Mouse (Mus musculus): ENCODE measurements at regions not wholly inside any gene's neighbourhood (a gene's known extent, or its start where the extent isn't known, plus 50 kb on each side); places are given as distances from the start of the nearest gene placed in this dataset.

DNA sequence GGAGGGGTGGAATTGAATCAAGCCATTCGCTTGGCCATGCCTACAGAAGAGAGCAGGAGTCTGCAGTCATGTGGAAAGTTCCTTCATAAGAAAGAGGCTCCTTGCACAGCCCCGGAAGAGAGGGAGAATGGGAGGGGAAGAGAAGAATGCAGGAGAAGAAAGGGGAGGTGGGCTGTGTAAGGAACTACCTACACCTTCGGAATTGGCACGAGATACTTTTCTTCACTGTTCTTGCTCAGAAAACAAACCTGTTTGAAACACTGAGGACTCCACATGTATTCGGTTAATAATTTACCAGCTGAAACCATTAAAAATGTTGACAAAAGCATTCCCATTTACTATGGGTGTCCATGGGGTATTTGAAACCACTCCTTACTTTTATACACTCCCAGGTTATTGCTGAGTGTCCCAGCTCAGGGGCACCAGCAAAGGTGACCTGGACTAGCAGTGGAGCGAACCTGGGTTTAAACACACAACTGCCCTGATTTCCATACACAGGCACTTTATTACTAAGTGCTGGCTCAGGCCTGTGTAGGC lies 153.4 kb upstream of the Cited2 start:
- H3K9ac ChIP-seq: no peak overlapping the region
- 0 out of 2 replicates have a peak, but pooled peaks cover under 1% of the 10 kb centered on the region for H3K4me1 ChIP-seq
- H3K27ac ChIP-seq: peak overlapping the region; percentile 72
- H3K27me3 ChIP-seq: 0 out of 2 replicates have a peak, but pooled peaks cover 4% of the 10 kb centered on the region
- no peaks in the 10 kb centered on the region for H3K36me3 ChIP-seq
- 66% methylated on average over 6 of the region's 6 CpGs for WGBS
- peak; percentile 93 for ATAC-seq (replicated peaks; ENCODE audit: low FRiP score)
- 0 out of 2 replicates have a peak overlapping the region, but pooled peaks have one; percentile 10 for H3K4me2 ChIP-seq
- no peaks in the 10 kb centered on the region for H3K9me3 ChIP-seq (replicated peaks)
- H3K4me3 ChIP-seq (replicated peaks): no peak overlapping the region

DNA sequence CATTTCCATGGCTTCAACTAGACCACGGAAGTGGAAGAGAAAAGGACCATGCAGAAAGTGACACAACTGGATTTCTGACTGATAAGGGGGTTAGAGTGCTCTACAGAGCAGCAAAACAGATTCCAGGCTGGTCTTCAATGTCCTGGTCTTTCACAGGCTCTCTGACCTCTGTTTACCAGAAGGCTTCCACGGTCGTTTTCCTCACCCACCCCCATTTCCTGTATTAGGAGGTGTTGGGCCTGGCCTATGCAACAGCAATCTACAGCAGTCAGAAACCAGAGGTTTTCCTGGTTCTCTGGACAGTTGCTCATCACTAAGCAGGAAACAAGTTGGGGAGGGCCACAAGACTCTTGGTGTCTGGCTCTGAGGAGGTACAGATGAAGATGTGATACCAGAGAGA lies 148.1 kb upstream of the Cited2 start:
- Histone ChIP-seq H3K9ac (no peak overlapping the region), H3K9me3 (replicated peaks) (no peaks in the 10 kb centered on the region), H3K4me2 (no peak overlapping the region), H3K36me3 (no peaks in the 10 kb centered on the region), H3K4me1 (peaks cover 16% of the 10 kb centered on the region), H3K27me3 (no peaks in the 10 kb centered on the region), H3K4me3 (replicated peaks) (no peak overlapping the region), H3K27ac (peak overlapping the region; percentile 80; the same call in 1 of the 2 replicates)
- ATAC-seq (replicated peaks; ENCODE audit: low FRiP score): no peak
- 36% methylated on average over 3 of the region's 3 CpGs for WGBS

DNA sequence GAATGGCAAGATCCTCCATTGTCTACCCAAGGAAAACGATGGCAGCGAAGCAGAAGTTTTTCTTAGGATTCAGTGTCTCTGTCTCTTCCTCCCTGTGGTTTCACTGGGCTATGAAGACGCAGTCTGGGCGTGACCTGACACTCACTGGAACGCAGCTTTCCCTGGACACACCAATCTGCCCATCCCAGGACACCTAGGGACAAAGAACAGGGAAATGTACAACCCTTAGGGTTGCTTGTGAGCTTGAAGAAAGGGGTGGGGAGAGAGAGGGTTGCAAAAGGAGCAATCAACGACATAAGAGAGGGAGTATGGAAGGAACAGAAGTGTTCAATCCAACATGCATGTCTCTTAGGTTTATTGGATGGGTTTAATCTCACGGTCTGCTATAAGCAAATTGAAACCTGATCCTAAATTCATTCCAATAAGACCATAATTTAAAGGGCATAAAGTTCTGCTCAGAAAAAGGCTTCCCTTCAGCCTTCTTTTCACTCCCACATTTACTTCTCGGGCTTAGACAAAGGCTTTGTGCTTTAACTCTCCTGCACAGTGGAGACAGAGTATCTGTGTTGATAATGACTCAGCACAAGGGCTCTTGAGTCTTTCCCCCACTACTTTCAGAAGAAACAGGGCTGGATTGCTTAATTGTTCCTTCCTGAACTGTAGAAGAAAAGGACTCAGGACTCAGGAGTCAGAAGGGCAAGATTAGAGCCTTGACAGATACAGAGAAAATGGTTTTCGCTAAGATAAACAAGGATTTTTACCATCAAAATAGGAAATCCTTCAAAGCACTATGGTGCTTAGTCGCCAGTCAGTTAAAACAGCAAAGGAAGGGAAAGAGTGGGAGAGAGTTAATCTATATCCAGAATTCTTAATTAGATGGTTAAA lies 147.3 kb upstream of the Cited2 start:
- whole genome bisulfite sequencing: 53% methylated on average over 10 of the region's 10 CpGs
- peak; percentile 70; the same call in 1 of the 2 replicates for ATAC-seq (replicated peaks; ENCODE audit: low FRiP score)
- H3K4me3 ChIP-seq (replicated peaks): no peak overlapping the region
- H3K27me3 ChIP-seq: no peaks in the 10 kb centered on the region
- no peak overlapping the region for H3K4me2 ChIP-seq
- H3K36me3 ChIP-seq: no peaks in the 10 kb centered on the region
- H3K9me3 ChIP-seq (replicated peaks): no peaks in the 10 kb centered on the region
- peak overlapping the region; percentile 80 for H3K27ac ChIP-seq
- H3K9ac ChIP-seq: no peak overlapping the region
- peaks cover 16% of the 10 kb centered on the region for H3K4me1 ChIP-seq

DNA sequence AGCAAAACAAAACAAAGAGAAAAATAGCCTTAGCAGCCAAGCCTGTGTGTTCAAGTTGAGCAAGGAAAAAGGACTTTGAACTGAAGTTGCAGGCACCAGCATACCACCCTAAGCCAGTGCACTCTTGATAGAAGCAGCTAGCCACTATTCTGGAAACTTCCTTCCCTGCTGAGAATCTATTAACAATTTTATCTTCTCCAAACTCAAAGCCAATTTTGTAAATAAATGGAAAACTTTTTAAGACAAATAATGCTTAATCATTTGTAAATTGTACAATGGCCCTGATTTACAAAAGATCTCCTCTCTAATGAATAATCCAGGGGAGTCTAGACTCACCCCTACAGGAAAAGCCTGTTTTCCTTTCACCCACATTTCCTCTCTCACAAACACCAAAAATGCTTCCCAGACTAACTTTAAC lies 146.7 kb upstream of the Cited2 start:
- peak overlapping the region; percentile 80 for H3K27ac ChIP-seq
- H3K36me3 ChIP-seq: no peaks in the 10 kb centered on the region
- peak; percentile 82 for ATAC-seq (replicated peaks; ENCODE audit: low FRiP score)
- no peak overlapping the region for H3K4me2 ChIP-seq
- H3K9me3 ChIP-seq (replicated peaks): no peaks in the 10 kb centered on the region
- no peak overlapping the region for H3K4me3 ChIP-seq (replicated peaks)
- no peaks in the 10 kb centered on the region for H3K27me3 ChIP-seq
- H3K4me1 ChIP-seq: peaks cover 16% of the 10 kb centered on the region
- no peak overlapping the region for H3K9ac ChIP-seq

DNA sequence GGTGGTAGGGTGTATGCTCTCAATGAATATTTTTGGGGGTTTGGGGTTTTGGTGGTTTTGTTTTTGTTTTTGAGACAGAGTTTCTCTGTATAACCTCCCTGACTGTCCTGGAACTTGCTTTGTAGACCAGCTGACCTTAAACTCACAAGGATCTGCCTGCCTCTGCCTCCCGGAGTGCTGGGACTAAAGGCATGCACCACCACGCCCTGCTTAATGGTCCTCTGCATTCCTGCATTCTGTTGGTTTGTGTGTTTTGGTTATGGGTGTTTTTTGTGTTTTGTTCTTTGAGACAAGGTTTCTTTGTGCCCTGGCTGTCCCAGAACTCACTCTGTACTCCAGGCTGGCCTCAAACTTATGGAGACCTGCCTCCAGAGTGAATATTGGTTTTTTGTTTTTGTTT lies 143.6 kb upstream of the Cited2 start:
- no peak for ATAC-seq (replicated peaks; ENCODE audit: low FRiP score)
- Histone ChIP-seq H3K27me3 (no peaks in the 10 kb centered on the region), H3K36me3 (no peaks in the 10 kb centered on the region), H3K9ac (no peak overlapping the region), H3K4me3 (replicated peaks) (no peak overlapping the region), H3K4me2 (no peak overlapping the region), H3K4me1 (peaks cover 16% of the 10 kb centered on the region), H3K9me3 (replicated peaks) (no peaks in the 10 kb centered on the region), H3K27ac (no peak overlapping the region)
- WGBS: 72% methylated on average over 2 of the region's 2 CpGs

DNA sequence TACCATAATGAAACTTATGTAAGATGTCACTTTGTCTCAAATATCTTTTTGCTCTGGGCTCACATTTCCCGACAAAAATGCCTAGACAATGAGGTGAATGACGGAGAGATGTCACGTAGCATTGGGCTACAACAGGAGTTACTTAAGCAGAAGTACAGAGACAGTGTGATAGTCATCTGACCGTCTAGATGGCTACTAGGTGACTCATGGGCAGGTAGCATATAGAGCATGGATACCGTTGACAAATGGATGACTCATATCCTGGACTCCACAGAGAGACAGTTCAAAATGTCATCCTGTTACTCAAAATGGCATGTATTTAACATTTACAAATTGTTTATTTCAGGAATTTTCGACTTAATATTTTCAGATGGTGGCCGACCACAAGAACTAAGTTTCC lies 138.2 kb upstream of the Cited2 start:
- H3K4me2 ChIP-seq: no peak overlapping the region
- ATAC-seq (replicated peaks; ENCODE audit: low FRiP score): no peak
- no peaks in the 10 kb centered on the region for H3K36me3 ChIP-seq
- H3K4me1 ChIP-seq: no peaks in the 10 kb centered on the region
- 81% methylated on average over 7 of the region's 7 CpGs for WGBS
- H3K4me3 ChIP-seq (replicated peaks): no peak overlapping the region
- H3K27ac ChIP-seq: no peak overlapping the region
- H3K9me3 ChIP-seq (replicated peaks): no peaks in the 10 kb centered on the region
- no peaks in the 10 kb centered on the region for H3K27me3 ChIP-seq
- H3K9ac ChIP-seq: no peak overlapping the region

DNA sequence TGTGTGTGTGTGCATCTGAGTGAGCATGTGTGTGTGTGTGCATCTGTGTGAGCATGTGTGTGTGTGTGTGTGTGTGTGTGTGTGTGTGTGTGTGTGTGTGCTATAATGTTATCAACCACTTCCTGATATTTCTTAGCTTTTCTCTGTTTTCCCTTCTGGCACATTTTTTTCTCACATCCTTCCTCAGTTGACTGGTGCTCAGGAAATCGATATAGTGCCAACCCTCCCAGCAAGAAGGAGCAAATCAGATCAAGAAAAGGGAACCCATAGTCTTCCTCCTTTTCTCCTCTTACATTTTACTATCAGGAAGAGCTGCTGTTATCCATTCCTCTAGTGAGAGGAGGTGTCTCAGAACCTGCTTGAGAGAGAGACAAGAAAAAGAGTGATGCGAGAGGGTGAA lies 136.1 kb upstream of the Cited2 start:
- no peak for ATAC-seq (replicated peaks; ENCODE audit: low FRiP score)
- Histone ChIP-seq H3K27me3 (no peaks in the 10 kb centered on the region), H3K27ac (no peak overlapping the region), H3K36me3 (no peaks in the 10 kb centered on the region), H3K4me3 (replicated peaks) (no peak overlapping the region), H3K4me2 (no peak overlapping the region), H3K9me3 (replicated peaks) (no peaks in the 10 kb centered on the region), H3K4me1 (no peaks in the 10 kb centered on the region), H3K9ac (no peak overlapping the region)
- 87% methylated on average over 2 of the region's 2 CpGs for WGBS

DNA sequence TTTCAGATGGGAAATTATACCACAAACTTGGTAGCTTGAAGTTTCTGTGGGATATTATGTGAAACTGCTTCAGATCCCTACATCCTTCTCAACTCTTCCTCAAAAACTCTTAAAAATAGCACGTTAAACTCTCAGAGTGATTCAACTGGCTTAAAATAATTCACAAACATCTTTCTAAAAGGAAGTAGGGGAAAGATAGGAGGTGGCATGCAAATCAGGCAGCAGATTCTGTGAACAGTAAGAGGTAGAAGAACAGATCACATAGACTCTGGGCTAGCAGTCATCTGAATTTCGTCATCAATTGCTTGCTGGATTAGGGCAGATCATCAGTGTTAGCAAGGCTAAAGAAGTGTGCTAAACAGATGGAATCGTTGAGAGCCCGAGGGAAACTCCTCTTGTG lies 133.9 kb upstream of the Cited2 start:
- H3K27ac ChIP-seq: no peak overlapping the region
- no peak overlapping the region for H3K9ac ChIP-seq
- H3K4me2 ChIP-seq: no peak overlapping the region
- WGBS: 88% methylated on average over 4 of the region's 4 CpGs
- no peaks in the 10 kb centered on the region for H3K9me3 ChIP-seq (replicated peaks)
- no peak for ATAC-seq (replicated peaks; ENCODE audit: low FRiP score)
- H3K4me3 ChIP-seq (replicated peaks): no peak overlapping the region
- H3K27me3 ChIP-seq: no peaks in the 10 kb centered on the region
- H3K4me1 ChIP-seq: no peaks in the 10 kb centered on the region
- H3K36me3 ChIP-seq: no peaks in the 10 kb centered on the region

DNA sequence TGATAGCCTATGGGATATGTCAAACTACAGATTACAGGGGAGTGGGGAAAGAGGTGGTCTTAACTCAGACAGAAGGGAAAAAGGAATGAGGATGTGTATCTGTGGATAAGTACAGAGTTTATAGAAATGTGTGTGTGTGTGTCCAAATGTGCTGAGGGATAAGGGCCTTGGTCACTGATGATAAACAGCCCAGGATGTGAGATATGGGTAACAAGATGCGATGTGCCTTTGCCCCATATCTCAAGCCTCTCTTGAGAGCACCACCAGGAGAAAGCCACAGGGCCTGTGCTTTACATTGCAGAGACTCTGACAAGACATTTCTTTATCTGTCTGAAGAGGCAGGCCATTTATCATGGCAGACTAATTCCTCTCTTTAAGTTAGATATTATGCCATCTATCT lies 132.8 kb upstream of the Cited2 start:
- Histone ChIP-seq H3K27ac (no peak overlapping the region), H3K9me3 (replicated peaks) (no peaks in the 10 kb centered on the region), H3K36me3 (no peaks in the 10 kb centered on the region), H3K4me2 (no peak overlapping the region), H3K27me3 (no peaks in the 10 kb centered on the region), H3K9ac (no peak overlapping the region), H3K4me1 (no peaks in the 10 kb centered on the region), H3K4me3 (replicated peaks) (no peak overlapping the region)
- WGBS: 86% methylated on average over 1 of the region's 1 CpGs
- ATAC-seq (replicated peaks; ENCODE audit: low FRiP score): no peak

DNA sequence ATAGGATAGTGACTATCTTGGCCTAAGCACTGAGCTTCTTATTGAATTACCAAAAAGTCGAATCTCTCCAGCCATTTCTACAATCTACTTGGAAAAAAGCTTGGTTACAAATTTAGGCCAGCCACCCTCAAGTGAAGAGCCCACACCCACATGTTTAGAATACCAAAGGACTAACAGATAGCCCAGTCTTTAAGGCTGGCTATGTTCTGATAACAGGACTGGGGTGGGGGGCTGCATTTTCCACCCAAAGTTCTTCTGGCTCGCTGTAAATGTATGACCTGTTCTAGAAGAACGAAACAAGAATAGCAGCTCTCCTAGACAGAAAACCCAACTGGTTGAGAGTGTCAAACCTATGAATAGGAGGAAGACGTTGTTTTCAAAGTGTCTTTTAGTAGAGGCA lies 130.6 kb upstream of the Cited2 start:
- H3K27me3 ChIP-seq: no peaks in the 10 kb centered on the region
- no peak overlapping the region for H3K9ac ChIP-seq
- no peak overlapping the region for H3K4me3 ChIP-seq (replicated peaks)
- no peaks in the 10 kb centered on the region for H3K9me3 ChIP-seq (replicated peaks)
- H3K4me1 ChIP-seq: no peaks in the 10 kb centered on the region
- no peak overlapping the region for H3K4me2 ChIP-seq
- 87% methylated on average over 4 of the region's 4 CpGs for WGBS
- H3K27ac ChIP-seq: no peak overlapping the region
- ATAC-seq (replicated peaks; ENCODE audit: low FRiP score): no peak
- H3K36me3 ChIP-seq: no peaks in the 10 kb centered on the region

DNA sequence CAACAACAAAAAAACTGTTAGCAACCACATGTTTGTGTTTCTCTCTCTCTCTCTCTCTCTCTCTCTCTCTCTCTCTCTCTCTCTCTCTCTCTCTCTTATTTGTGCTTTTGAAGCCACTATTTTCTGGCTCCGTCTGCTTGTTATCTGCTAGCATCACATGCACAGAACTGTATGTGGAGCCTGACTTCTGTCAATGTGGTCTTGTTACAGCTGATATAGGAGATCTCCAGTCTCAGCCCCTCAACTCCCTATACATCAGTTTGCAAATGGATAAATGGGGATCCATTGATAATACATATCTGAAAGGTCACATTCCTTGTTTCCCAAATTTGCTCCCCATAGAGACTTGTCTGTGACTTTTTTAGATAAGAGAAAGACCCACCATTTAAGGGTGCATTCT lies 126.9 kb upstream of the Cited2 start:
- H3K9me3 ChIP-seq (replicated peaks): no peaks in the 10 kb centered on the region
- H3K27me3 ChIP-seq: no peaks in the 10 kb centered on the region
- no peak overlapping the region for H3K9ac ChIP-seq
- H3K4me1 ChIP-seq: peaks cover 5% of the 10 kb centered on the region; the same call in 1 of the 2 replicates
- no peak for ATAC-seq (replicated peaks; ENCODE audit: low FRiP score)
- no peak overlapping the region for H3K4me3 ChIP-seq (replicated peaks)
- H3K27ac ChIP-seq: no peak overlapping the region
- 67% methylated on average over 1 of the region's 1 CpGs for WGBS
- H3K36me3 ChIP-seq: no peaks in the 10 kb centered on the region
- H3K4me2 ChIP-seq: no peak overlapping the region

DNA sequence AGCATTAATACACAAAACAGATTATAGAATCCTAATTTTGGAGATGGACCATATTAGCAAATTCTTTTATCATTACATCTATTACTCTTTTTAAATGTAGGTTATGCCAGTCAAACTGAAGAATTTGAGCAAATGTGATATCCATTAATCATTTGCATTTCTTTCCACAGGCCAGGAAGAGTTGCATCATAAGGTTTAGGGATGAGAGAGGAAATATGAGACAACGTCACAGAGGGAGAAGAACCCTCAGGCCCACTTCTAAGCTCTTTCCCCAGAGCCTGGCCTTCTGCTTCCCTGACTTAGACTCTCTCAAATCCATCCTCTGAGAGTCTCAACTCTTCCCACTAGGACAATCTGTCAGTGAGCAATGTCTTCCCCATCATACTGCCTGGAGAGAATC lies 126.3 kb upstream of the Cited2 start:
- Histone ChIP-seq H3K27ac (no peak overlapping the region), H3K36me3 (no peaks in the 10 kb centered on the region), H3K9me3 (replicated peaks) (no peaks in the 10 kb centered on the region), H3K27me3 (no peaks in the 10 kb centered on the region), H3K4me2 (no peak overlapping the region), H3K9ac (no peak overlapping the region), H3K4me1 (peaks cover 5% of the 10 kb centered on the region; the same call in 1 of the 2 replicates), H3K4me3 (replicated peaks) (no peak overlapping the region)
- ATAC-seq (replicated peaks; ENCODE audit: low FRiP score): no peak
- WGBS: 70% methylated on average over 1 of the region's 1 CpGs
